Mouse (Mus musculus): ENCODE measurements around the gene Gm12794. TPM values are rescaled to one million over a fixed set of nuclear protein-coding genes. Genes with fewer than 3 reads are reported as not detected.
"Not testable (repeated sequence)": the region's sequence is repeated elsewhere in the genome, so short reads cannot be mapped to it uniquely, and the experiment has no call there.

Gene Gm12794
- total RNA-seq (2014; fragmentation: Nextera tagmentation) (not detected in 2 replicates), total RNA-seq (2017) (not detected in 2 replicates)

- not testable (repeated sequence) for ATAC-seq (replicated peaks; ENCODE audit: low FRiP score, low TSS enrichment, poor library complexity, severe bottlenecking)
Measured at GRCm38 (mm10) chr4:101940107-101940506, at the start of gene Gm12794. TSS of gene Gm12794 (plus strand) at chr4:101940407.

DNA sequence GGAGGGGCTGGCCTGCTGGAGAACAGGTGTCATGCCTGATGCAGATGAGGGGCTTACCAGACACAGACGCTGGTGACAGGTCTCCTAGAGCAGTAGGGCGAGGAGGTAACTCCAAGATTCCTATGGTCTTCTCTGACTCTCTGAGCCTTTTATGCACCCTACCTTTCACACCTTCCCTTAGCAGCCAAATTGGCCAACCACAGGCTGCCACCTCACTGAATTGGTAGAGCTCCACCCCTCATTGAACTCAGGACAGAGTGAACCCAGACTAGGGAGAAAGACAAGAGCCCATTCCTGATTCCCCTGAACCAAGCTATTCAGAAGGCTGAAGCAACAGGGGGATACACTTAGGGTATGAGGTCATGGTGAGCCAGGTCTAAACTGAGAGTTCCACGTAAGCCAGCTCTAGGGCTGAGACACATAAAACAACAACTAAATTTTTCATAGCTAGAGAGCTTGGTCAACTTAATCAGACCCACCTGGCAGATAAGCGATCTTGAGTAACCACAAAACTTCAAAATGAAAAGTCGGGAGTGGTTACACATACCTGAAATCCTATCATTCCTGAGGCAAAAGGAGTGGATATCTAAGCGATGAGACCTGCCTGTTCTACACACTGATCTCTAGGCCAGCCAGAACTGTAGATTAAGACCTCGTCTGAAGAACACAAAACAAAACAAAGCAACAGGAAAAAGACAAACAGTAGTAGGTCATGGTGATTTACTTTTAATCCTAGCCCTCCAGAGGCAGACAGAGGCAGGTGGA, 46.4 kb upstream of the Gm12794 start, which contains the start of gene C130073F10Rik:
Gene C130073F10Rik (minus strand): TSS at position 134 of the 765 bp plus-strand sequence.
- no peak for ATAC-seq (replicated peaks; ENCODE audit: low FRiP score, low TSS enrichment, poor library complexity, severe bottlenecking)

DNA sequence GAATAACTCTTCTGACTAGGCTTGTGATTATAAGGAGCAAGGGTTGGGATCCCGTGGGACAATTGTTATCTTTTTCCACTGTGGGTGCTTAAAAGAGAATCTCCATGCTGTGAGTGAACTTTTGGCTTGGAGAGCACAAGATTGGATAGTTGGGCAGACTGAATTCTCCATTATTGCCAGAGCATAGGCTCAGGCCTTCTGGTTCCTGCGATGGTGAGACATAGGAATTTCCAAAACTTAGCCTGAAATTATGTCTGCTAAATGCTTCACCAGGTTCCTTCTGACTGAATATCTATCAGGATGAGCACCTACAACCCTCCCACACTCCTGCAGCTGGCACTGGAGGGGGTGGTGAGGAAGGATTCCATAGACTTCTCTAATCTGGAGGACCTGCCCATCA, 31.4 kb upstream of the Gm12794 start, which contains the start of gene Gm12800:
Gene Gm12800 (plus strand): TSS at position 301 of the 400 bp plus-strand sequence.
- ATAC-seq (replicated peaks; ENCODE audit: low FRiP score, low TSS enrichment, poor library complexity, severe bottlenecking), result not testable (repeated sequence)

- ATAC-seq (replicated peaks; ENCODE audit: low FRiP score, low TSS enrichment, poor library complexity, severe bottlenecking), result not testable (repeated sequence)
Measured at GRCm38 (mm10) chr4:101980949-101981348, 40.7 kb downstream of the Gm12794 start, which contains the start of gene Gm12790. TSS of gene Gm12790 (minus strand) at chr4:101981049.

DNA sequence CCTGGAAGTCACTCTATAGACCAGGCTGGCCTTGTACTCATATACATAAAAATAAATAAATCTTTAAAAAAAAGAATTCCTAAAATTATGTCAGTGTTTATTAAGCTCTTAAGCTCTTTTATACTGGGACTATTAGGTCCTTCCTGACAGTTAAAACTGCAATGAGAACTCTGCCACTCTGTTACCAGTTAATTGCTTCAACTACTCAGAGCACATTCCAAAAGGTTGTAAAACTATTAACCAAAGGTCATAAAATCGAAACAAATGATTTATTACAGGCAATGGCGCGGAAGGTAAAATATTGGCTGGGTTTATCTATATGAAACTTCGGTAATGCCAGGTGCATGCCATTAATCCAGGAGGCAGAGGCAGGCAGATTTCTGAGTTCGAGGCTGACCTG, 45.5 kb downstream of the Gm12794 start:
- no peak for ATAC-seq (replicated peaks; ENCODE audit: low FRiP score, low TSS enrichment, poor library complexity, severe bottlenecking)

- not testable (repeated sequence) for ATAC-seq (replicated peaks; ENCODE audit: low FRiP score, low TSS enrichment, poor library complexity, severe bottlenecking)
Measured at GRCm38 (mm10) chr4:101986326-101986725, 46.1 kb downstream of the Gm12794 start, which contains the start of gene Gm12789. TSS of gene Gm12789 (plus strand) at chr4:101986626.

Other genes with a start within 250 kb of the Gm12794 start
- not detected in 2 replicates for gene Lepr, start 223.0 kb upstream of the Gm12794 start, total RNA-seq (2014; fragmentation: Nextera tagmentation)
- gene Lepr, start 223.0 kb upstream of the Gm12794 start, total RNA-seq (2017), result 0.11 TPM in 1 of 2 replicates, not detected in the other
- not detected in 2 replicates for gene B020004J07Rik, start 96.4 kb upstream of the Gm12794 start, total RNA-seq (2014; fragmentation: Nextera tagmentation)
- gene B020004J07Rik, start 96.4 kb upstream of the Gm12794 start, total RNA-seq (2017), result not detected in 2 replicates
- not detected in 2 replicates for gene C130073F10Rik, start 46.6 kb upstream of the Gm12794 start, total RNA-seq (2014; fragmentation: Nextera tagmentation)
- not detected in 2 replicates for gene C130073F10Rik, start 46.6 kb upstream of the Gm12794 start, total RNA-seq (2017)
- not detected in 2 replicates for gene Gm12800, start 31.3 kb upstream of the Gm12794 start, total RNA-seq (2014; fragmentation: Nextera tagmentation)
- gene Gm12800, start 31.3 kb upstream of the Gm12794 start, total RNA-seq (2017), result not detected in 2 replicates
- gene Gm12790, start 40.6 kb downstream of the Gm12794 start, total RNA-seq (2014; fragmentation: Nextera tagmentation), result not detected in 2 replicates
- not detected in 2 replicates for gene Gm12790, start 40.6 kb downstream of the Gm12794 start, total RNA-seq (2017)
- not detected in 2 replicates for gene Gm12789, start 46.2 kb downstream of the Gm12794 start, total RNA-seq (2014; fragmentation: Nextera tagmentation)
- gene Gm12789, start 46.2 kb downstream of the Gm12794 start, total RNA-seq (2017), result not detected in 2 replicates
- 15.6 and 18.0 TPM in 2 replicates for gene Pde4b, start 147.1 kb downstream of the Gm12794 start, total RNA-seq (2014; fragmentation: Nextera tagmentation)
- gene Pde4b, start 147.1 kb downstream of the Gm12794 start, total RNA-seq (2017), result 23.9 and 31.7 TPM in 2 replicates

Measured in megakaryocyte-erythroid progenitor cell, adult 5-6 weeks (primary cell).